Mouse (Mus musculus): ENCODE results near the gene March9. TPM values are rescaled to one million over a fixed set of nuclear protein-coding genes. Genes with fewer than 3 reads are reported as not detected.

The March9 gene
- total RNA-seq, 2 experiments from 2014 or later: not detected

GRCm38 (mm10) chr10:127041774-127042338, 18.1 kb downstream of the March9 start:
- peak; percentile 86 for ATAC-seq (replicated peaks; ENCODE audit: poor library complexity, severe bottlenecking)

- peak; percentile 49 for ATAC-seq (replicated peaks; ENCODE audit: poor library complexity, severe bottlenecking)
These were observed 18.7 kb downstream of the March9 start, which contains the start of the genes Mettl1 and Eef1akmt3 for GRCm38 (mm10) chr10:127041274-127041766. Gene Mettl1 (plus strand): TSS chr10:127041414. Gene Eef1akmt3 (minus strand): TSS chr10:127041513.

GRCm38 (mm10) chr10:127040569-127041214, 19.3 kb downstream of the March9 start:
- peak; percentile 14; the same call in 1 of the 2 replicates for ATAC-seq (replicated peaks; ENCODE audit: poor library complexity, severe bottlenecking)

GRCm38 (mm10) chr10:127037641-127038040, 22.3 kb downstream of the March9 start:
- ATAC-seq (replicated peaks; ENCODE audit: poor library complexity, severe bottlenecking): no peak

DNA sequence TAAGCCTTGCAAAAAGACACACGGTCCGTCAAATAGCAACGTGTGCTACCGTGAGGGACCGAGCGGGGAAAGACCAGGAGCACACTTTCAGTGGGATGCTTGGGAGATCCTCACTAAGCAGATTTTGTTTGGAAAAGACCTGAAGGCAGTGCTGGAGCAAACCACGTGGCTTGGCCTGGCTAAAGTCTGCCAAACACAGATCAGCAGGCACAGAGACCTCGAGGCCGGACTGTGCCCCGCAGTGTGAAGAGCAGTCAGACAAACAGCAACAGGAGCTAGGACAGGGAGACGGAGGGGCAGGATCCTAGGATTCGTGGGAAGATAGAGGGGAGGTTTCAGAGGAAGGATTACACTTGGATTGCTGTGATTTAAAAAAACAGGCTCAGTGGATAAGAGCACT, 23.7 kb downstream of the March9 start:
- no peak for ATAC-seq (replicated peaks; ENCODE audit: poor library complexity, severe bottlenecking)

- ATAC-seq (replicated peaks; ENCODE audit: poor library complexity, severe bottlenecking): no peak
These were observed 26.7 kb downstream of the March9 start for GRCm38 (mm10) chr10:127033301-127033741.

DNA sequence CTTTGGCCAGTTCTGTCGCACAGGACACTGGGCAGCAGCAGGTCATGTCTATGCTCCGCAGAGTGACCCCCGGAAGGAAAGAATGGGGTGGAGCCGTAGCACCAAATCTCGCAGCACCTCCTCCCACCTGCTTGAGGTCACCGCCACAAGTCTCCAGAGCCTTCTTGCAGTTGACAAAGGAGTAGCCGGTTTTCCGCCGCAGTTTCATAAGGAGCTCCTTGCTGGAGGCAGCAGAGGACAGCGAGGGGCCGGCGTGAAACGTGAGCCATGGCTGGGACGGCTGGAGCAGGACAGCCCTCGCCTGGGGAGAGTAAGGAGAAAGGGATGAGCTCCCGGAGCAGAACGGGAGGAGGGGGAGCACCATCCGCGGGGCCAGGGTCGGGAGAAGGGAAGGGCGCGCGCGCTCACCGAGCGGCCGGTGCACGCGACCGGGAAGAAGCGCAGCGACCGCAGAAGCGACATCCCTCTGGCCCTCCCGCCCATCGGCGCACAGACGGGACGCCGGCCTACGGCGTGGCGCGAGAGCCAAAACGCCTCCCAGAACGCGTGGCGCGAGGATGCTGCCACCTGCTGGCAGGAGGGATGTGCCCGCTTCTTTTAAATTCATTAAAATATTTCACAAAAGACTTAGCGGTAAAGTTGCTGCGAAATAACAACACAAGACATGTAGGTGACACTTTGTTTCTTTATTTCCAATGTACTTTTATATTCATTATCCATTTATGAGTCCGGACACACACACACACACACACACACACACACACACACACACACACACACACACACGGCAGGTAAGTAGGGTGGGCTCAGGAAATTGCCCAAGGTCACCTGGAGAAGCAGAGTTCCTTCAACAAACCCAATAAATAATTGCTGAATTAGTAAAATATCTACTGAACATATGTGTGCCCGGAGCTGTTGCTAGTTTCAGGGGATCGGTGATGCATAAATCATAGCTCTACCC, 29.4 kb downstream of the March9 start, which contains the start of gene Tsfm:
TSS of gene Tsfm (minus strand) at position 505 of the 961 bp plus-strand sequence.
- peak; percentile 99 for ATAC-seq (replicated peaks; ENCODE audit: poor library complexity, severe bottlenecking)

GRCm38 (mm10) chr10:127018422-127018821, 41.6 kb downstream of the March9 start:
- ATAC-seq (replicated peaks; ENCODE audit: poor library complexity, severe bottlenecking): no peak

GRCm38 (mm10) chr10:127017071-127017470, 42.9 kb downstream of the March9 start:
- ATAC-seq (replicated peaks; ENCODE audit: poor library complexity, severe bottlenecking): no peak

- ATAC-seq (replicated peaks; ENCODE audit: poor library complexity, severe bottlenecking): peak; percentile 82
These were observed 43.5 kb downstream of the March9 start for GRCm38 (mm10) chr10:127016488-127016887.

Other genes starting within 250 kb of the March9 start
- 19.0 and 20.2 TPM in 2 replicates for gene Atp23, start 158.8 kb downstream of the March9 start, total RNA-seq (2014; fragmentation: Nextera tagmentation)
- gene Atp23, start 158.8 kb downstream of the March9 start, total RNA-seq (2017): 12.8 and 15.7 TPM in 2 replicates
- 53.4 and 62.9 TPM in 2 replicates for gene Ctdsp2, start 81.5 kb downstream of the March9 start, total RNA-seq (2014; fragmentation: Nextera tagmentation)
- gene Ctdsp2, start 81.5 kb downstream of the March9 start, total RNA-seq (2017): 21.2 and 21.5 TPM in 2 replicates
- gene Avil, start 59.5 kb downstream of the March9 start, total RNA-seq (2014; fragmentation: Nextera tagmentation): not detected in 2 replicates
- not detected in 2 replicates for gene Avil, start 59.5 kb downstream of the March9 start, total RNA-seq (2017)
- 32.9 and 52.7 TPM in 2 replicates for gene Tsfm, start 29.3 kb downstream of the March9 start, total RNA-seq (2014; fragmentation: Nextera tagmentation)
- 33.1 and 41.5 TPM in 2 replicates for gene Tsfm, start 29.3 kb downstream of the March9 start, total RNA-seq (2017)
- 40.4 and 47.0 TPM in 2 replicates for gene Mettl1, start 18.8 kb downstream of the March9 start, total RNA-seq (2014; fragmentation: Nextera tagmentation)
- gene Mettl1, start 18.8 kb downstream of the March9 start, total RNA-seq (2017): 25.8 and 36.7 TPM in 2 replicates
- 0.13 TPM in 1 of 2 replicates, not detected in the other for gene Eef1akmt3, start 18.7 kb downstream of the March9 start, total RNA-seq (2014; fragmentation: Nextera tagmentation)
- gene Eef1akmt3, start 18.7 kb downstream of the March9 start, total RNA-seq (2017): not detected in 2 replicates
- 0.45 TPM in 1 of 2 replicates, not detected in the other for gene Cyp27b1, start 11.9 kb downstream of the March9 start, total RNA-seq (2014; fragmentation: Nextera tagmentation)
- gene Cyp27b1, start 11.9 kb downstream of the March9 start, total RNA-seq (2017): 0.69 TPM in 1 of 2 replicates, not detected in the other
- 721 and 802 TPM in 2 replicates for gene Cdk4, start 3.4 kb upstream of the March9 start, total RNA-seq (2014; fragmentation: Nextera tagmentation)
- 568 and 716 TPM in 2 replicates for gene Cdk4, start 3.4 kb upstream of the March9 start, total RNA-seq (2017)
- 92.4 and 102 TPM in 2 replicates for gene Tspan31, start 10.1 kb upstream of the March9 start, total RNA-seq (2014; fragmentation: Nextera tagmentation)
- 82.5 and 82.6 TPM in 2 replicates for gene Tspan31, start 10.1 kb upstream of the March9 start, total RNA-seq (2017)
- gene Agap2, start 15.1 kb upstream of the March9 start, total RNA-seq (2014; fragmentation: Nextera tagmentation): 26.3 and 27.2 TPM in 2 replicates
- 18.8 and 34.4 TPM in 2 replicates for gene Agap2, start 15.1 kb upstream of the March9 start, total RNA-seq (2017)
- gene Os9, start 60.9 kb upstream of the March9 start, total RNA-seq (2014; fragmentation: Nextera tagmentation): 73.3 and 80.0 TPM in 2 replicates
- gene Os9, start 60.9 kb upstream of the March9 start, total RNA-seq (2017): 202 and 218 TPM in 2 replicates
- 288 and 308 TPM in 2 replicates for gene B4galnt1, start 105.0 kb upstream of the March9 start, total RNA-seq (2014; fragmentation: Nextera tagmentation)
- gene B4galnt1, start 105.0 kb upstream of the March9 start, total RNA-seq (2017): 141 and 161 TPM in 2 replicates
- 0.15 TPM in 1 of 2 replicates, not detected in the other for gene Slc26a10, start 120.5 kb upstream of the March9 start, total RNA-seq (2014; fragmentation: Nextera tagmentation)
- gene Slc26a10, start 120.5 kb upstream of the March9 start, total RNA-seq (2017): 0.26 and 0.88 TPM in 2 replicates
- 3.2 TPM in 1 of 2 replicates, not detected in the other for gene Arhgef25, start 129.9 kb upstream of the March9 start, total RNA-seq (2014; fragmentation: Nextera tagmentation)
- 0.15 and 0.95 TPM in 2 replicates for gene Arhgef25, start 129.9 kb upstream of the March9 start, total RNA-seq (2017)
- 51.9 and 54.4 TPM in 2 replicates for gene Dtx3, start 135.5 kb upstream of the March9 start, total RNA-seq (2014; fragmentation: Nextera tagmentation)
- gene Dtx3, start 135.5 kb upstream of the March9 start, total RNA-seq (2017): 17.9 and 19.9 TPM in 2 replicates
- gene Pip4k2c, start 151.4 kb upstream of the March9 start, total RNA-seq (2014; fragmentation: Nextera tagmentation): 12.1 and 13.6 TPM in 2 replicates
- 7.6 and 13.8 TPM in 2 replicates for gene Pip4k2c, start 151.4 kb upstream of the March9 start, total RNA-seq (2017)
- 1.4 TPM in 1 of 2 replicates, not detected in the other for gene Kif5a, start 203.2 kb upstream of the March9 start, total RNA-seq (2014; fragmentation: Nextera tagmentation)
- gene Kif5a, start 203.2 kb upstream of the March9 start, total RNA-seq (2017): 0.30 and 0.31 TPM in 2 replicates
- 62.3 and 72.1 TPM in 2 replicates for gene Dctn2, start 206.2 kb upstream of the March9 start, total RNA-seq (2014; fragmentation: Nextera tagmentation)
- gene Dctn2, start 206.2 kb upstream of the March9 start, total RNA-seq (2017): 80.4 and 83.9 TPM in 2 replicates
- gene Mbd6, start 228.8 kb upstream of the March9 start, total RNA-seq (2014; fragmentation: Nextera tagmentation): 53.3 and 72.1 TPM in 2 replicates
- 4.1 TPM in 2 replicates for gene Mbd6, start 228.8 kb upstream of the March9 start, total RNA-seq (2017)

Measured in granulocyte monocyte progenitor cell, adult 5-6 weeks (primary cell).